Mouse (Mus musculus) forebrain, embryonic 11.5 days (tissue): ENCODE results near the gene Timm8b. TPM values are rescaled to one million over a fixed set of nuclear protein-coding genes. Genes with fewer than 3 reads are reported as not detected.

ENCODE experiments used
- polyA plus RNA-seq: library from polyadenylated mRNA; unstranded; fragments of >200 nt; fragmentation: Nextera tagmentation; extraction: Ambion mirVana; gene quantifications from 2 replicates; pipeline ENCODE4 v1.2.1, GENCODE M21; 2014

Gene Timm8b
- polyA plus RNA-seq, 1 experiment from 2014 or later: 323 TPM

Other genes starting within 250 kb of the Timm8b start
- 0.21 TPM in 1 of 2 replicates, not detected in the other for gene Plet1, start 109.4 kb upstream of the Timm8b start, polyA plus RNA-seq
- gene Pts, start 75.2 kb upstream of the Timm8b start, polyA plus RNA-seq: 77.5 and 93.5 TPM in 2 replicates
- gene Il18, start 49.1 kb upstream of the Timm8b start, polyA plus RNA-seq: 9.6 and 10.3 TPM in 2 replicates
- 0.33 and 0.63 TPM in 2 replicates for gene Bco2, start 48.7 kb upstream of the Timm8b start, polyA plus RNA-seq
- 0.28 TPM in 1 of 2 replicates, not detected in the other for gene Tex12, start 42.6 kb upstream of the Timm8b start, polyA plus RNA-seq
- gene Sdhd, start 98 bp upstream of the Timm8b start, polyA plus RNA-seq: 257 and 262 TPM in 2 replicates
- gene Pih1d2, start 13.4 kb downstream of the Timm8b start, polyA plus RNA-seq: 7.2 and 8.6 TPM in 2 replicates
- 23.3 and 24.3 TPM in 2 replicates for gene Nkapd1, start 13.6 kb downstream of the Timm8b start, polyA plus RNA-seq
- 53.2 and 57.7 TPM in 2 replicates for gene Dlat, start 55.9 kb downstream of the Timm8b start, polyA plus RNA-seq
- gene Dixdc1, start 135.6 kb downstream of the Timm8b start, polyA plus RNA-seq: 18.1 and 19.5 TPM in 2 replicates
- gene 2310030G06Rik, start 142.6 kb downstream of the Timm8b start, polyA plus RNA-seq: 0.79 and 2.3 TPM in 2 replicates
- gene Cryab, start 147.4 kb downstream of the Timm8b start, polyA plus RNA-seq: 5.5 and 6.0 TPM in 2 replicates
- 0.73 TPM in 1 of 2 replicates, not detected in the other for gene Hspb2, start 148.4 kb downstream of the Timm8b start, polyA plus RNA-seq
- gene Fdxacb1, start 164.3 kb downstream of the Timm8b start, polyA plus RNA-seq: 12.6 and 14.0 TPM in 2 replicates
- 33.4 and 40.3 TPM in 2 replicates for gene Alg9, start 171.1 kb downstream of the Timm8b start, polyA plus RNA-seq
- gene 1110032A03Rik, start 171.6 kb downstream of the Timm8b start, polyA plus RNA-seq: 28.7 and 31.2 TPM in 2 replicates
- 125 and 132 TPM in 2 replicates for gene Ppp2r1b, start 241.4 kb downstream of the Timm8b start, polyA plus RNA-seq